Mouse (Mus musculus) lung, postnatal 0 days (tissue): Measurements from ENCODE around the gene Aldoc.

Experiments
- CTCF ChIP-seq: IDR thresholded peaks from 2 replicates; pipeline ENCODE4 v1.5.1; 2016; ENCODE audit warnings: antibody characterized with exemption, mild to moderate bottlenecking
- EP300 ChIP-seq: IDR thresholded peaks from 2 replicates; pipeline ENCODE4 v1.6.1; 2016; ENCODE audit warnings: antibody characterized with exemption, mild to moderate bottlenecking, control low read depth

GRCm38 (mm10) chr11:78344890-78345715, 22.3 kb downstream of the Aldoc start:
- TF ChIP-seq CTCF (no peak), EP300 (no peak)
